Comparison of ENCODE assay signal across 8 mouse cellular contexts in the genomic region with DNA sequence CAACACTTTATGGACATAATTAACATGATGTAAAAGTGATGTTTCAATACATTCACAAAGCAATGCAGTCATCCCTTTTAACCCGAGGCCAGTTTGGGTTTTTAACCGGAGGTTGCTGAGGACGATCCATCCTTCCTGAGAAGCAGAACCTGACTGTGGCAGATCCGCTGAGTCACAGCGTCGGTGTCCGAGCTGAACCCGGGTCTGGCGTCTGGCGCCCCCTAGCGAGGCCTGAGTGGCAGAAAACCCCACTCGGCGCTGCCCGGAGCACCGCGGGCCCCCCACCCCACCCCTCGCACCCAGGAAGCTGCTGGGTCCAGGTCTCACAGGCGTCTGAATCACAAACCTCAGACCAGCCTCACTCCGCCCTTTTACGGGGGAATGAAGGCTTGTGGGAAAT. TPM values are rescaled to one million over a fixed set of nuclear protein-coding genes. Genes with fewer than 3 reads are reported as not detected.
DNase-seq lines count a peak whose midpoint lies in the region; ATAC-seq and TF ChIP-seq lines count a peak whose summit lies in the region.

No protein-coding gene starts in this region.

- H3K4me3 ChIP-seq in left cerebral cortex, adult 2 months, result no peak overlapping the region
- no peak overlapping the region for H3K4me3 ChIP-seq in embryonic facial prominence, embryonic 13.5 days
- no peak overlapping the region for H3K4me3 ChIP-seq in heart, postnatal 0 days (ENCODE audit: low read depth, low read length)

- no peak for ATAC-seq in embryonic facial prominence, embryonic 13.5 days (ENCODE audit: insufficient number of reproducible peaks, insufficient read depth, low FRiP score, low TSS enrichment, low read depth)
- ATAC-seq in heart, postnatal 0 days (ENCODE audit: insufficient read depth, low read depth), result no peak
- ATAC-seq in megakaryocyte-erythroid progenitor cell, adult 5-6 weeks (replicated peaks; ENCODE audit: low FRiP score, low TSS enrichment, poor library complexity, severe bottlenecking), result peak; percentile 67

- peak overlapping the region; percentile 45 for H3K4me2 ChIP-seq in embryonic facial prominence, embryonic 13.5 days
- H3K4me2 ChIP-seq in heart, postnatal 0 days (ENCODE audit: low read depth, low read length), result peak overlapping the region; percentile 8; the same call in 1 of the 2 replicates

- H3K36me3 ChIP-seq in embryonic facial prominence, embryonic 13.5 days, result no peaks in the 10 kb centered on the region
- no peaks in the 10 kb centered on the region for H3K36me3 ChIP-seq in heart, postnatal 0 days (replicated peaks; ENCODE audit: control insufficient read depth, insufficient read depth, low read length)

- intact Hi-C loops in left cerebral cortex, adult 2 months (cut with DNase I), result loop anchor here (2.0 kb wide), 1 partner anchor 47 kb away; the partner anchor contains the start of gene Mapt
- intact Hi-C loops in left cerebral cortex, postnatal 36 days (cut with DNase I), result loop anchor here (5.0 kb wide), 1 partner anchor 46 kb away; the partner anchor contains the start of gene Mapt

- H3K4me1 ChIP-seq in embryonic facial prominence, embryonic 13.5 days, result peaks cover 3% of the 10 kb centered on the region; the same call in 1 of the 2 replicates
- H3K4me1 ChIP-seq in heart, postnatal 0 days (ENCODE audit: control insufficient read depth, insufficient read depth), result no peaks in the 10 kb centered on the region

- WGBS in embryonic facial prominence, embryonic 13.5 days, result 7% methylated on average over 20 of the region's 20 CpGs
- WGBS in heart, postnatal 0 days, result 3% methylated on average over 20 of the region's 20 CpGs

- H3K9me3 ChIP-seq in embryonic facial prominence, embryonic 13.5 days, result no peaks in the 10 kb centered on the region
- H3K9me3 ChIP-seq in heart, postnatal 0 days (replicated peaks; ENCODE audit: control insufficient read depth, low read length), result no peaks in the 10 kb centered on the region

- H3K27ac ChIP-seq in left cerebral cortex, adult 2 months, result peak overlapping the region; percentile 79
- H3K27ac ChIP-seq in embryonic facial prominence, embryonic 13.5 days, result no peak overlapping the region
- H3K27ac ChIP-seq in heart, postnatal 0 days (ENCODE audit: low read depth), result no peak overlapping the region

- no peak overlapping the region for H3K9ac ChIP-seq in embryonic facial prominence, embryonic 13.5 days
- no peak overlapping the region for H3K9ac ChIP-seq in heart, postnatal 0 days (replicated peaks; ENCODE audit: low read depth, low read length)

- DNase-seq in left cerebral cortex, adult 2 months (ENCODE audit: extremely low spot score in 1 of 2, low spot score in 2 of 2), result peak; percentile 75 to 77
- no peak for DNase-seq in left cerebral cortex, adult 8-10 months (ENCODE audit: low spot score in 2 of 2)
- peak; percentile 48 to 65 for DNase-seq in adrenal gland, postnatal 4 days (ENCODE audit: low spot score in 2 of 2)
- no peak for DNase-seq in heart, postnatal 0 days (ENCODE audit: low spot score)
- peak; percentile 50 to 62 for DNase-seq in left cerebral cortex, postnatal 36 days (ENCODE audit: low spot score in 2 of 2)
- DNase-seq in thymus, postnatal 36 days, result peak; percentile 48 to 49

- peak; percentile 80 for TF ChIP-seq CTCF in left cerebral cortex, adult 2 months (IDR thresholded peaks at IDR 0.05)
- peak; percentile 51 for TF ChIP-seq CTCF in heart, postnatal 0 days (IDR thresholded peaks at IDR 0.05; ENCODE audit: low read depth)

- TF ChIP-seq EP300 in heart, postnatal 0 days (IDR thresholded peaks at IDR 0.05; ENCODE audit: low read depth), result no peak

- H3K27me3 ChIP-seq in embryonic facial prominence, embryonic 13.5 days, result no peaks in the 10 kb centered on the region
- H3K27me3 ChIP-seq in heart, postnatal 0 days (ENCODE audit: control insufficient read depth, insufficient read depth, low read length), result no peaks in the 10 kb centered on the region

RNA-seq across cellular contexts. Expression of gene Mapt, which starts 47.0 kb away (rescaled TPM):
- total RNA-seq in left cerebral cortex, adult 2 months (2021), result 100 to 1,000 TPM; 353 to 364 TPM
- 100 to 1,000 TPM; 361 to 377 (median 364) TPM for total RNA-seq in left cerebral cortex, adult 8-10 months (2022)
- 100 to 1,000 TPM; 105 to 107 TPM for total RNA-seq in adrenal gland, postnatal 4 days (2021)
- 9.7 and 10.5 TPM in 2 replicates for polyA plus RNA-seq in embryonic facial prominence, embryonic 13.5 days (2015; fragmentation: Nextera tagmentation; extraction: Ambion mirVana)
- 0.23 and 0.31 TPM in 2 replicates for total RNA-seq in heart, postnatal 0 days (2014; rRNA removed; ENCODE audit: low replicate concordance)
- 0.34 and 0.63 TPM in 2 replicates for polyA plus RNA-seq in heart, postnatal 0 days (2015; fragmentation: Nextera tagmentation; extraction: Ambion mirVana)
- total RNA-seq in left cerebral cortex, postnatal 36 days (2021), result 100 to 1,000 TPM; 349 to 367 TPM
- 3.4 and 4.1 TPM in 2 replicates for total RNA-seq in megakaryocyte-erythroid progenitor cell, adult 5-6 weeks (2014; fragmentation: Nextera tagmentation)
- 0.23 TPM in 1 of 2 replicates, not detected in the other for total RNA-seq in megakaryocyte-erythroid progenitor cell, adult 5-6 weeks (2017)

Comparison
In these comparisons a context has a peak if more than half of its experiments do, and no peak if none do; other contexts are left out.
1. DNase-seq: peak in left cerebral cortex, adult 2 months (2 of 2), adrenal gland, postnatal 4 days (2 of 2), left cerebral cortex, postnatal 36 days (2 of 2) and thymus, postnatal 36 days (2 of 2); none in left cerebral cortex, adult 8-10 months (0 of 2) and heart, postnatal 0 days (single experiment).
2. RNA of gene Mapt, which starts 47.0 kb away (total RNA-seq): 349 to 367 TPM in left cerebral cortex, postnatal 36 days, 361 to 377 TPM in left cerebral cortex, adult 8-10 months, 353 to 364 TPM in left cerebral cortex, adult 2 months and 105 to 107 TPM in adrenal gland, postnatal 4 days; 0.23 to 4.1 TPM in megakaryocyte-erythroid progenitor cell, adult 5-6 weeks and 0.23 to 0.31 TPM in heart, postnatal 0 days; every median in the first group is over 10 times any median in the second.